Mouse (Mus musculus) frontal cortex, postnatal 14 days (tissue): ENCODE results near the gene Smim10l2a.

ENCODE experiments used
- DNase-seq, 2 experiments: peaks; one replicate each; pipeline ENCODE4 v3.0.0; 2022; ENCODE audit warnings: low spot score in 2 of 2

Gene Smim10l2a

GRCm38 (mm10) chrX:56374431-56375128, at the start of gene Smim10l2a:
TSS of gene Smim10l2a (plus strand) at chrX:56374586.
- DNase-seq: peak; percentile 17 to 28

DNA sequence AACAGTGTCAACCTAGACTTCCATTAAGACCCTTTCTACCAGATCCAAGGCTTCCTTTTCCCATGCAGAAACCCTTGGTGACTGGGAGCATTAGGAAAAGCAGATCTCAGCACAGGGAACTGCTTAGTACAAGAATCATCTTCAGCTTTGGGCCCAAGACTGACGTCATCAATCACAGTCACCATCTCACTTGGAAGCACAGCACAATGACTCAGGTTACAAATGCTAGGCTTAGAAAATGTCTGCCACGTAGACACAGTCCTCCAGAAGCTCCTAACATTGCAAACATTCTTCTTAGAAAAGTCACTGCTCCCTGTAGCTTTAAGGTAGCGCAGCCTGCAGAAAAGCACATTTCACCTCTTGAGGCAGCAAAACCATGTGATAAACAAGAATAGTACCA, 42.3 kb upstream of the Smim10l2a start:
- no peak for DNase-seq

GRCm38 (mm10) chrX:56340305-56340704, 34.1 kb upstream of the Smim10l2a start:
- peak in 1 of 2 experiments; percentile 20 for DNase-seq

DNA sequence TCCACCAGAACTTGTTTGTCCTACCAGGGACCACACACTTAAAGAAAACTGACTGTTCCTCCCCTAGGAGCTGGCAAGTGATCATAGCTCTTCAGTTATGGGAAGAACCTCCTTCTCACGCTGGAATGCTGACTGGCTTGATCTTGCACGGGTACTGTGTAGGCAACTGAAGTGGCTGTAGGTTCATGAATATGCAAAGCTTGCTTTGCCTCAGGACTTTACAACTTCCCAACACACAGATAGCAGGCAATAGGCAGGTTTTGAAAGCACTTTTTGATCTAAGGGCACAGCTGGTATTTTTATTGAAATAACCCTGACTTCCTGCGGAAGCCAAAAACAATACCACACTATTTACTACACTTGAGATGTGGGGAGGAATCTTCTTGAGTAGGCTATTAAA, 31.5 kb upstream of the Smim10l2a start:
- no peak for DNase-seq

GRCm38 (mm10) chrX:56346176-56346931, 28.0 kb upstream of the Smim10l2a start, which contains the start of gene Zfp449:
TSS of gene Zfp449 (plus strand) at chrX:56346400.
- peak; percentile 51 to 69 for DNase-seq

DNA sequence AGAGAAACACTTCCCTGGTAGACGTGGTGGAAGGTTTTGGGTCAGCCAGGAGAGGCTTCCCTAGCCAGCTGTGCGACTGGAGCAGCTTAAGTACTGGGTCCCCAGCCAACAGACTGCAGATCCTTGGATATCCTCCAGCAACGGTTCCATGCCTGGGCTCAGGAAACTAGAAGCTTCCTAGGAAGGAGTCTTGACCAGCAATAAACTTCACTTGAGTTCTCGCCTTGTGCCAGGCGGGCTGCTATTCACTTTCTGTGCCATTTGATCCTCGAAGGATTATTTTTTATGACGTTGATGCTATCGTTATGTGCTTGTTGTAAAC, 27.5 kb upstream of the Smim10l2a start:
- DNase-seq: no peak

DNA sequence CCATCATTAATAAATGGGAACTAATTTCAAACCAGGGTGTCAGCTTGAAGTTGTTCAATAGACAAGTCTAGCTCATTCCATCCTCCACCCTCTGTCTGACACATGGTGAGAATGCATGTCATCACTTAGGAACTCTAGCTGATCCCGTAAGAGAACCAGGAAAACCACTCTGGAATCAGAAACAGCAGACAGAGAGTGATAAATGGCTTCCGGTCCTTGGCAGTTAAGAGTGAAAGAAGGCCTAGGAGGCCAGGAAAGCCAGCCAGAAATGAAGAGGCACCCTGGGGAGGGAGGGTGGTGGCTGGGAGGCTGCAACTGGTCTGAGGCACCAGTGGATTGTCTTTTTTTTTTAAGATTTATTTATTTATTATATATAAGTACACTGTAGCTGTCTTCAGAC, 6.5 kb downstream of the Smim10l2a start:
- DNase-seq: no peak

DNA sequence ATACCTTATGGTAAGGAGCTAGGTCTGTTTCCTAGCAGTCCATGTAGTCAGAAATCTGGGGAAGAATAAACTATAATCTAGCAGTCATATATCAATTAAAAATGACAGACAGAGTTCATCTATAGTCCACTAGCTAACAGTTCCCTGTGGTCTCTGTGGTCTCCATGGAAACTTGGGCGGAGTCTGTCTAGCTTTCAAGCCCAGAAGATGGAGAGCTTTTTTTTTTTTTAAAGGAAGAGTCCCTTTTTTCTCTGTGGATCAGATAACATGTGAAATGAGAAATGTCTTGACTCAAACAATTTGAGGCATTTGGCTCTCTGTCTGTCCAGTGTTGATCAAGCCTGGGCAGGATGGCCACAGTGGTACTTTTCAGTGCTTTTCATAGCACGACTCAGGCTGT, 9.8 kb downstream of the Smim10l2a start:
- no peak for DNase-seq

GRCm38 (mm10) chrX:56404646-56405045, 30.3 kb downstream of the Smim10l2a start:
- DNase-seq: no peak

- DNase-seq: no peak
Observed at GRCm38 (mm10) chrX:56405482-56405881, 31.1 kb downstream of the Smim10l2a start.

- DNase-seq: no peak
Observed at GRCm38 (mm10) chrX:56406128-56406527, 31.7 kb downstream of the Smim10l2a start.

DNA sequence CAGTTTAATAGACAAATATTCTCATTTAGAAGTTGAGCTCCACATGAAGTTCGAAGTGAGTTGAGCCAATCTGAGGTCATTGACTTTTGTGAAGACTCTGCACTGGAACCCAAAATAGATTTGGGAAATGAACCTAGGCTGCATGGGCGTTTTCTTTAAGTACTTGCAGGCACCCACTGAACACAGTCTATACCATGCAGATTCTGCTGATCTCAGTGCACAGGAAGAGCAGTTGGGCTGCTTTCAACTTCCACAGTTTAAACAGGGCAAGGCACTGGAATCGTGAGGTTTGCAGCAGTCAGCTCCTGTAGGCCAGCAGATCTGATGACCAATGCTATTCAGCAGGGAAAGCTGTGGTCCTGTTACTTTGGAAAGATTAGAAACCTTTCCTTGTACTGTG, 41.9 kb downstream of the Smim10l2a start:
- no peak for DNase-seq

- no peak for DNase-seq
Observed at GRCm38 (mm10) chrX:56417541-56417940, 43.2 kb downstream of the Smim10l2a start.
